Mouse (Mus musculus) midbrain, embryonic 11.5 days (tissue): ENCODE data around the gene Ccl1. TPM values are rescaled to one million over a fixed set of nuclear protein-coding genes. Genes with fewer than 3 reads are reported as not detected.

Source experiments
- ATAC-seq: fragments of 200-750 bp; cut with Nextera tagmentation; 2 replicates; pipeline ENCODE4 v1.8.0; 2017; ENCODE audit warnings: moderate TSS enrichment, moderate library complexity; ENCODE audit not compliant: low FRiP score
- DNase-seq: peaks from one replicate; pipeline ENCODE4 v3.0.0; 2015; ENCODE audit warnings: low spot score; ENCODE audit errors: missing footprints
- H3K27ac ChIP-seq: fragments of 300-500 bp; sonication (generic); 2 replicates; pipeline ENCODE4 v1.5.1; 2014; ENCODE audit warnings: low read depth, low read length
- H3K27me3 ChIP-seq: fragments of 300-500 bp; sonication (generic); 2 replicates; pipeline ENCODE4 v1.6.1; 2014; ENCODE audit warnings: mild to moderate bottlenecking, low read length, moderate library complexity, mixed read lengths; ENCODE audit not compliant: control insufficient read depth, insufficient read depth
- H3K36me3 ChIP-seq: fragments of 300-500 bp; sonication (generic); 2 replicates; pipeline ENCODE4 v1.6.1; 2014; ENCODE audit warnings: mild to moderate bottlenecking, low read length, moderate library complexity, mixed read lengths; ENCODE audit not compliant: control insufficient read depth, insufficient read depth
- H3K4me1 ChIP-seq: fragments of 300-500 bp; sonication (generic); 2 replicates; pipeline ENCODE4 v1.6.1; 2014; ENCODE audit warnings: low read length; ENCODE audit not compliant: control insufficient read depth, insufficient read depth
- H3K4me2 ChIP-seq: fragments of 300-500 bp; sonication (generic); 2 replicates; pipeline ENCODE4 v1.6.1; 2014; ENCODE audit warnings: mild to moderate bottlenecking, moderate library complexity
- H3K4me3 ChIP-seq: fragments of 300-500 bp; sonication (generic); 2 replicates; pipeline ENCODE4 v1.5.1; 2014; ENCODE audit warnings: low read depth, low read length
- H3K9ac ChIP-seq: fragments of 300-500 bp; sonication (generic); 2 replicates; pipeline ENCODE4 v1.6.1; 2014; ENCODE audit warnings: low read length
- H3K9me3 ChIP-seq: fragments of 300-500 bp; sonication (generic); 2 replicates; pipeline ENCODE4 v1.6.1; 2016; ENCODE audit warnings: low read length; ENCODE audit not compliant: control insufficient read depth
- WGBS: fragments of 180-500 bp; shearing (Covaris S2); extraction: QIAGEN DNeasy Blood & Tissue Kit; methylation state at CpG from one replicate; pipeline ENCODE4 v1.1.7; 2014; 5-methylcytosine and 5-hydroxymethylcytosine counted together
- polyA plus RNA-seq: library from polyadenylated mRNA; unstranded; fragments of >200 nt; fragmentation: Nextera tagmentation; extraction: Ambion mirVana; gene quantifications from 2 replicates; pipeline ENCODE4 v1.2.1, GENCODE M21; 2014

Ccl1 gene
- polyA plus RNA-seq, 1 experiment from 2014 or later = 0.29 TPM

- 88% methylated on average over 2 of the region's 2 CpGs for WGBS
- no peaks in the 10 kb centered on the region for H3K27me3 ChIP-seq
- no peak overlapping the region for H3K9ac ChIP-seq
- no peak overlapping the region for H3K4me2 ChIP-seq
- H3K27ac ChIP-seq = no peak overlapping the region
- H3K4me1 ChIP-seq = no peaks in the 10 kb centered on the region
- no peak overlapping the region for H3K4me3 ChIP-seq
- H3K36me3 ChIP-seq = no peaks in the 10 kb centered on the region
- DNase-seq (no peak), ATAC-seq (no peak)
- H3K9me3 ChIP-seq = no peaks in the 10 kb centered on the region
These were observed 132.0 kb downstream of the Ccl1 start for GRCm38 (mm10) chr11:82173491-82173890.

GRCm38 (mm10) chr11:82171316-82172071, 134.0 kb downstream of the Ccl1 start:
- Histone ChIP-seq H3K27me3 (no peaks in the 10 kb centered on the region), H3K36me3 (no peaks in the 10 kb centered on the region), H3K9ac (no peak overlapping the region), H3K4me1 (no peaks in the 10 kb centered on the region), H3K4me3 (no peak overlapping the region), H3K4me2 (no peak overlapping the region), H3K27ac (no peak overlapping the region), H3K9me3 (no peaks in the 10 kb centered on the region)
- 84% methylated on average over 7 of the region's 7 CpGs for WGBS
- ATAC-seq (no peak), DNase-seq (no peak)

- H3K4me3 ChIP-seq = no peak overlapping the region
- no peaks in the 10 kb centered on the region for H3K36me3 ChIP-seq
- no peaks in the 10 kb centered on the region for H3K4me1 ChIP-seq
- 90% methylated on average over 4 of the region's 4 CpGs for WGBS
- DNase-seq (no peak), ATAC-seq (no peak)
- no peaks in the 10 kb centered on the region for H3K9me3 ChIP-seq
- no peak overlapping the region for H3K27ac ChIP-seq
- H3K27me3 ChIP-seq = no peaks in the 10 kb centered on the region
- no peak overlapping the region for H3K9ac ChIP-seq
- H3K4me2 ChIP-seq = no peak overlapping the region
These were observed 136.0 kb downstream of the Ccl1 start for GRCm38 (mm10) chr11:82169456-82169855.

- no peak for ATAC-seq
- DNase-seq = no peak
- Histone ChIP-seq H3K27me3 (no peaks in the 10 kb centered on the region), H3K9ac (no peak overlapping the region), H3K4me2 (no peak overlapping the region), H3K4me3 (no peak overlapping the region), H3K9me3 (no peaks in the 10 kb centered on the region), H3K36me3 (no peaks in the 10 kb centered on the region), H3K4me1 (no peaks in the 10 kb centered on the region), H3K27ac (no peak overlapping the region)
- 92% methylated on average over 2 of the region's 2 CpGs for WGBS
These were observed 137.2 kb downstream of the Ccl1 start for GRCm38 (mm10) chr11:82168308-82168707.

GRCm38 (mm10) chr11:82163285-82163684, 142.2 kb downstream of the Ccl1 start:
- H3K27ac ChIP-seq = no peak overlapping the region
- no peaks in the 10 kb centered on the region for H3K9me3 ChIP-seq
- ATAC-seq (no peak), DNase-seq (no peak)
- H3K36me3 ChIP-seq = no peaks in the 10 kb centered on the region
- 72% methylated on average over 8 of the region's 8 CpGs for WGBS
- no peaks in the 10 kb centered on the region for H3K4me1 ChIP-seq
- no peak overlapping the region for H3K4me2 ChIP-seq
- no peaks in the 10 kb centered on the region for H3K27me3 ChIP-seq
- no peak overlapping the region for H3K4me3 ChIP-seq
- H3K9ac ChIP-seq = no peak overlapping the region

- DNase-seq (no peak), ATAC-seq (no peak)
- H3K36me3 ChIP-seq = no peaks in the 10 kb centered on the region
- no peaks in the 10 kb centered on the region for H3K4me1 ChIP-seq
- H3K4me3 ChIP-seq = no peak overlapping the region
- 94% methylated on average over 2 of the region's 2 CpGs for WGBS
- no peak overlapping the region for H3K9ac ChIP-seq
- no peaks in the 10 kb centered on the region for H3K9me3 ChIP-seq
- no peaks in the 10 kb centered on the region for H3K27me3 ChIP-seq
- H3K4me2 ChIP-seq = no peak overlapping the region
- no peak overlapping the region for H3K27ac ChIP-seq
These were observed 146.4 kb downstream of the Ccl1 start for GRCm38 (mm10) chr11:82159126-82159525.

- H3K4me2 ChIP-seq = no peak overlapping the region
- no peak overlapping the region for H3K27ac ChIP-seq
- no peaks in the 10 kb centered on the region for H3K9me3 ChIP-seq
- no peaks in the 10 kb centered on the region for H3K27me3 ChIP-seq
- no peak overlapping the region for H3K9ac ChIP-seq
- DNase-seq = peak; percentile 84
- no peak for ATAC-seq
- H3K4me3 ChIP-seq = no peak overlapping the region
- no peaks in the 10 kb centered on the region for H3K36me3 ChIP-seq
- WGBS = 70% methylated on average over 7 of the region's 7 CpGs
- H3K4me1 ChIP-seq = no peaks in the 10 kb centered on the region
These were observed 165.9 kb downstream of the Ccl1 start for GRCm38 (mm10) chr11:82139492-82140094.

GRCm38 (mm10) chr11:82136196-82136595, 169.3 kb downstream of the Ccl1 start:
- Histone ChIP-seq H3K36me3 (no peaks in the 10 kb centered on the region), H3K4me2 (no peak overlapping the region), H3K9ac (no peak overlapping the region), H3K27ac (no peak overlapping the region), H3K9me3 (no peaks in the 10 kb centered on the region), H3K27me3 (no peaks in the 10 kb centered on the region), H3K4me3 (no peak overlapping the region), H3K4me1 (no peaks in the 10 kb centered on the region)
- ATAC-seq (no peak), DNase-seq (no peak)
- 90% methylated on average over 2 of the region's 2 CpGs for WGBS

- Histone ChIP-seq H3K4me2 (no peak overlapping the region), H3K27me3 (no peaks in the 10 kb centered on the region), H3K36me3 (no peaks in the 10 kb centered on the region), H3K4me3 (no peak overlapping the region), H3K9me3 (no peaks in the 10 kb centered on the region), H3K9ac (no peak overlapping the region), H3K27ac (no peak overlapping the region), H3K4me1 (no peaks in the 10 kb centered on the region)
- no peak for ATAC-seq
- WGBS = 64% methylated on average over 1 of the region's 1 CpGs
- DNase-seq = no peak
These were observed 172.5 kb downstream of the Ccl1 start for GRCm38 (mm10) chr11:82132977-82133376.
